Mouse (Mus musculus) heart, embryonic 14.5 days (tissue): ENCODE measurements around the gene Adamtsl1. TPM values are rescaled to one million over a fixed set of nuclear protein-coding genes. Genes with fewer than 3 reads are reported as not detected.

Experiments
- ATAC-seq: fragments of 200-750 bp; cut with Nextera tagmentation; 2 replicates; pipeline ENCODE4 v1.8.0; 2017; ENCODE audit warnings: low read depth, moderate TSS enrichment; ENCODE audit not compliant: insufficient number of reproducible peaks, insufficient read depth, low FRiP score
- H3K27ac ChIP-seq, 2 experiments: fragments of 200-500 bp in 1 of 2; fragments of 300-500 bp in 1 of 2; sonication (generic) in 1 of 2; replicated peaks in 1 of 2; 2 replicates each; pipeline ENCODE4 v1.5.1; 2012 to 2014; ENCODE audit warnings: low read depth in 2 of 2, low read length in 2 of 2, control low read depth in 1 of 2, mild to moderate bottlenecking in 1 of 2, mixed read lengths in 1 of 2; ENCODE audit not compliant: control insufficient read depth in 1 of 2, insufficient read depth in 1 of 2
- H3K27me3 ChIP-seq: fragments of 300-500 bp; sonication (generic); 2 replicates; pipeline ENCODE4 v1.6.1; 2014; ENCODE audit warnings: mild to moderate bottlenecking, low read length, control low read depth; ENCODE audit not compliant: control insufficient read depth, insufficient read depth
- H3K36me3 ChIP-seq: fragments of 300-500 bp; sonication (generic); 2 replicates; pipeline ENCODE4 v1.6.1; 2014; ENCODE audit warnings: mild to moderate bottlenecking, control low read depth, low read length, mixed read lengths; ENCODE audit not compliant: control insufficient read depth, insufficient read depth
- H3K4me1 ChIP-seq, 2 experiments: fragments of 200-500 bp in 1 of 2; fragments of 300-500 bp in 1 of 2; sonication (generic) in 1 of 2; 2 replicates each; pipeline ENCODE4 v1.6.1; 2012 to 2014; ENCODE audit warnings: low read length in 2 of 2, control low read depth in 1 of 2, mixed read lengths in 1 of 2; ENCODE audit not compliant: control insufficient read depth in 2 of 2, insufficient read depth in 2 of 2
- H3K4me2 ChIP-seq: fragments of 300-500 bp; sonication (generic); 2 replicates; pipeline ENCODE4 v1.6.1; 2014; ENCODE audit warnings: mild to moderate bottlenecking, low read length
- H3K4me3 ChIP-seq, 2 experiments: fragments of 200-500 bp in 1 of 2; fragments of 300-500 bp in 1 of 2; sonication (generic) in 1 of 2; 2 replicates each; pipeline ENCODE4 v1.5.1; 2012 to 2014; ENCODE audit warnings: low read length in 2 of 2, mild to moderate bottlenecking in 2 of 2, control low read depth in 1 of 2, low read depth in 1 of 2, moderate library complexity in 1 of 2; ENCODE audit not compliant: control insufficient read depth in 1 of 2, insufficient read depth in 1 of 2
- H3K9ac ChIP-seq: fragments of 300-500 bp; sonication (generic); 2 replicates; pipeline ENCODE4 v1.6.1; 2014; ENCODE audit warnings: mild to moderate bottlenecking, low read length
- H3K9me3 ChIP-seq: fragments of 300-500 bp; sonication (generic); 2 replicates; pipeline ENCODE4 v1.6.1; 2016; ENCODE audit warnings: low read length, control low read depth; ENCODE audit not compliant: control insufficient read depth
- WGBS: fragments of 180-500 bp; shearing (Covaris S2); extraction: QIAGEN DNeasy Blood & Tissue Kit; methylation state at CpG from one replicate; pipeline ENCODE4 v1.1.7; 2014; 5-methylcytosine and 5-hydroxymethylcytosine counted together
- polyA plus RNA-seq: library from polyadenylated mRNA; unstranded; fragments of >200 nt; fragmentation: Nextera tagmentation; extraction: Ambion mirVana; gene quantifications from 2 replicates; pipeline ENCODE4 v1.2.1, GENCODE M21; 2014

The Adamtsl1 gene
- polyA plus RNA-seq, 1 experiment from 2014 or later: 16.2 TPM

GRCm38 (mm10) chr4:86024573-86025160 is 510.7 kb downstream of the Adamtsl1 start:
- Histone ChIP-seq H3K27me3 (no peaks in the 10 kb centered on the region), H3K9ac (no peak overlapping the region), H3K27ac (no peak overlapping the region), H3K4me2 (no peak overlapping the region), H3K9me3 (no peaks in the 10 kb centered on the region), H3K36me3 (no peaks in the 10 kb centered on the region), H3K4me1 (peaks cover 3% of the 10 kb centered on the region in 2 experiments; a peak in 1 of 4 replicates), H3K4me3 (no peak overlapping the region)
- ATAC-seq: no peak
- 60% methylated on average over 8 of the region's 8 CpGs for WGBS

GRCm38 (mm10) chr4:86029486-86029885 is 515.5 kb downstream of the Adamtsl1 start:
- H3K36me3 ChIP-seq: no peaks in the 10 kb centered on the region
- no peaks in the 10 kb centered on the region for H3K9me3 ChIP-seq
- H3K27me3 ChIP-seq: no peaks in the 10 kb centered on the region
- no peak for ATAC-seq
- no peak overlapping the region for H3K27ac ChIP-seq
- H3K9ac ChIP-seq: no peak overlapping the region
- H3K4me2 ChIP-seq: no peak overlapping the region
- WGBS: 81% methylated on average over 6 of the region's 6 CpGs
- peaks cover 0 to 4% of the 10 kb centered on the region in 2 experiments; a peak in 2 of 4 replicates for H3K4me1 ChIP-seq
- no peak overlapping the region for H3K4me3 ChIP-seq

GRCm38 (mm10) chr4:86030208-86030607 is 516.2 kb downstream of the Adamtsl1 start:
- no peaks in the 10 kb centered on the region for H3K27me3 ChIP-seq
- WGBS: 39% methylated on average over 3 of the region's 3 CpGs
- no peaks in the 10 kb centered on the region for H3K36me3 ChIP-seq
- no peaks in the 10 kb centered on the region for H3K9me3 ChIP-seq
- H3K4me2 ChIP-seq: no peak overlapping the region
- ATAC-seq: no peak
- H3K27ac ChIP-seq: no peak overlapping the region
- no peak overlapping the region for H3K9ac ChIP-seq
- no peak overlapping the region for H3K4me3 ChIP-seq
- H3K4me1 ChIP-seq: peaks cover 0 to 4% of the 10 kb centered on the region in 2 experiments; a peak in 2 of 4 replicates

- H3K4me2 ChIP-seq: no peak overlapping the region
Observed at GRCm38 (mm10) chr4:86031041-86031440, 517.1 kb downstream of the Adamtsl1 start.

GRCm38 (mm10) chr4:86040921-86041320 is 526.9 kb downstream of the Adamtsl1 start:
- Histone ChIP-seq H3K4me1 (no peaks in the 10 kb centered on the region; a peak in 1 of 4 replicates), H3K36me3 (no peaks in the 10 kb centered on the region), H3K4me2 (no peak overlapping the region), H3K27me3 (no peaks in the 10 kb centered on the region), H3K9me3 (no peaks in the 10 kb centered on the region), H3K27ac (no peak overlapping the region), H3K9ac (no peak overlapping the region), H3K4me3 (no peak overlapping the region)
- WGBS: 41% methylated on average over 8 of the region's 8 CpGs
- no peak for ATAC-seq

More at GRCm38 (mm10) chr4:86031041-86031440, 517.1 kb downstream of the Adamtsl1 start:
- WGBS: 51% methylated on average over 8 of the region's 8 CpGs
- Histone ChIP-seq H3K9ac (no peak overlapping the region), H3K27ac (no peak overlapping the region), H3K4me1 (peaks cover 0 to 4% of the 10 kb centered on the region in 2 experiments; a peak in 2 of 4 replicates), H3K9me3 (no peaks in the 10 kb centered on the region), H3K36me3 (no peaks in the 10 kb centered on the region), H3K27me3 (no peaks in the 10 kb centered on the region), H3K4me3 (no peak overlapping the region)
- ATAC-seq: no peak

GRCm38 (mm10) chr4:86045448-86045847 is 531.5 kb downstream of the Adamtsl1 start:
- H3K4me3 ChIP-seq: no peak overlapping the region
- no peaks in the 10 kb centered on the region for H3K27me3 ChIP-seq
- H3K27ac ChIP-seq: no peak overlapping the region
- ATAC-seq: no peak
- H3K9ac ChIP-seq: no peak overlapping the region
- no peaks in the 10 kb centered on the region; a peak in 1 of 4 replicates for H3K4me1 ChIP-seq
- H3K4me2 ChIP-seq: no peak overlapping the region
- H3K36me3 ChIP-seq: no peaks in the 10 kb centered on the region
- 87% methylated on average over 6 of the region's 6 CpGs for WGBS
- H3K9me3 ChIP-seq: no peaks in the 10 kb centered on the region

- 67% methylated on average over 6 of the region's 6 CpGs for WGBS
- H3K27ac ChIP-seq: no peak overlapping the region
- no peaks in the 10 kb centered on the region; a peak in 1 of 4 replicates for H3K4me1 ChIP-seq
- no peaks in the 10 kb centered on the region for H3K36me3 ChIP-seq
- no peak for ATAC-seq
- no peak overlapping the region for H3K4me3 ChIP-seq
- no peak overlapping the region for H3K9ac ChIP-seq
- H3K4me2 ChIP-seq: no peak overlapping the region
- no peaks in the 10 kb centered on the region for H3K9me3 ChIP-seq
- no peaks in the 10 kb centered on the region for H3K27me3 ChIP-seq
Observed at GRCm38 (mm10) chr4:86045876-86046275, 531.9 kb downstream of the Adamtsl1 start.

- no peak overlapping the region for H3K27ac ChIP-seq
- no peak for ATAC-seq
- no peaks in the 10 kb centered on the region for H3K36me3 ChIP-seq
- 79% methylated on average over 1 of the region's 1 CpGs for WGBS
- H3K4me3 ChIP-seq: no peak overlapping the region
- no peaks in the 10 kb centered on the region; a peak in 1 of 4 replicates for H3K4me1 ChIP-seq
- H3K27me3 ChIP-seq: no peaks in the 10 kb centered on the region
- no peaks in the 10 kb centered on the region for H3K9me3 ChIP-seq
- no peak overlapping the region for H3K4me2 ChIP-seq
- no peak overlapping the region for H3K9ac ChIP-seq
Observed at GRCm38 (mm10) chr4:86046881-86047280, 532.9 kb downstream of the Adamtsl1 start.
